Mouse (Mus musculus): Measurements from ENCODE around the gene Fcrl1. TPM values are rescaled to one million over a fixed set of nuclear protein-coding genes. Genes with fewer than 3 reads are reported as not detected.
"Not testable (repeated sequence)": the region's sequence is repeated elsewhere in the genome, so short reads cannot be mapped to it uniquely, and the experiment has no call there.

Gene Fcrl1
- polyA plus RNA-seq, 1 experiment from 2014 or later = not detected

DNA sequence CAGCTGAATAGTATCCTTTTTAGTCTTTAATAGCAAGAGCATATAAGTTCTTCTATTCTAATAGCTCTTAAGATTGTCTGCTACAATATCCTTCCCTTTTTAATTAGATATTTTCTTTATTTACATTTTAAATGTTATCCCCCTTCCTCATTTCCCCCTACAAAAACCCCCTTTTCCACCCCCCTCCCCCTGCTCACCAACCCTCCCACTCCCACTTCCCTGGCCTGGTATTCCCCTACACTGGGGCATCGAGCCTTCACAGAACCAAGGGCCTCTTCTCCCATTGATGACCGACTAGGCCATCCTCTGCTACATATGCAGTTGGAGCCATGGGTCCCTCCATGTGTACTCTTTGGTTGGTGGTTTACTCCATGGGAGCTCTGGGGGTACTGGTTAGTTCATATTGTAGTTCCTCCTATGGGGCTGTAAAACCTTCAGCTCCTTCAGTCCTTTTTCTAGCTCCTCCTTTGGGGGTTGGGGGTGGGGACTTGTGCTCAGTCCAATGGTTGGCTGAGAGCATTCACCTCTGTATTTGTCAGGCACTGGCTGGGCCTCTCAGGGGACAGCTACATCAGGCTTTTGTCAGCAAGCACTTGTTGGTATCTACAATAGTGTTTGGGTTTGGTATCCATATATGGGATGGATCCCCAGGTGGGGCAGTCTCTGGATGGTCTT lies 3.6 kb downstream of the Fcrl1 start:
- H3K9ac ChIP-seq; H3K27ac ChIP-seq (ENCODE audit: poor library complexity, severe bottlenecking); H3K27me3 ChIP-seq (replicated peaks); H3K4me3 ChIP-seq; H3K36me3 ChIP-seq; ATAC-seq (ENCODE audit: insufficient number of reproducible peaks, low FRiP score); H3K4me2 ChIP-seq; H3K9me3 ChIP-seq (replicated peaks); H3K4me1 ChIP-seq (replicated peaks): not testable (repeated sequence)
- WGBS = 87% methylated on average over 2 of the region's 2 CpGs

DNA sequence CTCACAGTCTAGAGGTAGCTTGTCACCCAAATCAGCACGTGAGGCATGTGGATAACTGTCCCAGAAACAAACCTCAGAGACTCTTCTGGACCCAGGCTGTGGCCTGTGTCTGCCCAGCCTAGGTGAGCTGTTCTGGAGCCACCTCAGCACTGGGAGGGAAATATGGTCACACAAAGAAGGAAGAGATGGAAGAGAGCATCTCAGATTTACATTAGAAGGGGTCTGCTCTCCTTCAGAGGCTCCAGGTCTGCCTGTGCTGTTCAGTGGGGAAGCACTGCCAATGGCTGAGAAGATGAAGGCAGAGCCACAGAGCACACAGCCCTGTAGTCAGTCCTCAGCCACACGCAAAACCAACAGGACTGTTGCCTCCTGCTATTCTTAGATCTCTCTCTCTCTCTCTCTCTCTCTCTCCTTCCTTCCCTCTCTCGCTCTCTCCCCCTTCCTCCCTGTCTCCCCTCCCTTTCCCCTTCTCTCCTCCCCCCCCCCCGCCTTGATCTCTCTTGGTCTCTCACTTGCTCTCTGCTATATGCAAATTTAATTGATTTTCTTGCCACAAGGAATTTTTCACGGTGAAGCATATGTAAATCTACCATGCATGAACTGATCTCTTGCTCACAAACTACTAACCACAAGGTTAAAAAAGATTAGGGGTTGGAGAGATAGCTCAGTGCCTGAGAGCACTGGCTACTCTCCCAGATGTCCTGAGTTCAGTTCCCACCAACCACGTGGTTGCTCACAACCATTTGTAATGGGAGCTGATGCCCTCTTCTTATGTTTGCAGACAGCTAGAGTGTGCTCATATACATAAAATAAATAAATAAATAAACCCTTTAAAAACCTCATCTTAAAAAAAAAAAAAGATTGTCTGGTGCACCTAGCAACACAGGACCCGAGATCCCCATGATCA lies 5.9 kb downstream of the Fcrl1 start:
- Histone ChIP-seq H3K4me2 (no peak overlapping the region), H3K27ac (ENCODE audit: poor library complexity, severe bottlenecking) (no peak overlapping the region), H3K9me3 (replicated peaks) (no peaks in the 10 kb centered on the region), H3K9ac (no peak overlapping the region), H3K4me1 (replicated peaks) (0 out of 2 replicates have a peak, but pooled peaks cover 5% of the 10 kb centered on the region), H3K36me3 (no peaks in the 10 kb centered on the region), H3K4me3 (no peak overlapping the region), H3K27me3 (replicated peaks) (0 out of 2 replicates have a peak, but pooled peaks cover 7% of the 10 kb centered on the region)
- ATAC-seq (ENCODE audit: insufficient number of reproducible peaks, low FRiP score) = no peak
- 49% methylated on average over 7 of the region's 7 CpGs for WGBS

- ATAC-seq (ENCODE audit: insufficient number of reproducible peaks, low FRiP score) = no peak
Measured at GRCm38 (mm10) chr3:87383308-87383707, 7.1 kb downstream of the Fcrl1 start.

GRCm38 (mm10) chr3:87385105-87385504 lies 8.9 kb downstream of the Fcrl1 start:
- H3K27me3 ChIP-seq (replicated peaks) = 0 out of 2 replicates have a peak, but pooled peaks cover 7% of the 10 kb centered on the region
- H3K36me3 ChIP-seq = no peaks in the 10 kb centered on the region
- 81% methylated on average over 9 of the region's 9 CpGs for WGBS

More at GRCm38 (mm10) chr3:87383308-87383707, 7.1 kb downstream of the Fcrl1 start:
- Histone ChIP-seq H3K27me3 (replicated peaks) (0 out of 2 replicates have a peak, but pooled peaks cover 7% of the 10 kb centered on the region), H3K9me3 (replicated peaks) (no peaks in the 10 kb centered on the region), H3K4me2 (no peak overlapping the region), H3K4me1 (replicated peaks) (no peaks in the 10 kb centered on the region), H3K9ac (no peak overlapping the region), H3K4me3 (no peak overlapping the region), H3K27ac (ENCODE audit: poor library complexity, severe bottlenecking) (no peak overlapping the region), H3K36me3 (no peaks in the 10 kb centered on the region)
- 90% methylated on average over 3 of the region's 3 CpGs for WGBS

GRCm38 (mm10) chr3:87390935-87391334 lies 14.7 kb downstream of the Fcrl1 start:
- H3K9me3 ChIP-seq (replicated peaks) = 0 out of 2 replicates have a peak, but pooled peaks cover 4% of the 10 kb centered on the region
- no peaks in the 10 kb centered on the region for H3K36me3 ChIP-seq
- ATAC-seq (ENCODE audit: insufficient number of reproducible peaks, low FRiP score) = no peak
- no peak overlapping the region for H3K4me3 ChIP-seq
- H3K27ac ChIP-seq (ENCODE audit: poor library complexity, severe bottlenecking) = no peak overlapping the region
- no peak overlapping the region for H3K4me2 ChIP-seq
- H3K9ac ChIP-seq = no peak overlapping the region
- no peaks in the 10 kb centered on the region for H3K27me3 ChIP-seq (replicated peaks)
- H3K4me1 ChIP-seq (replicated peaks) = peaks cover 6% of the 10 kb centered on the region
- 79% methylated on average over 1 of the region's 1 CpGs for WGBS

More at GRCm38 (mm10) chr3:87385105-87385504, 8.9 kb downstream of the Fcrl1 start:
- no peak overlapping the region for H3K4me2 ChIP-seq
- H3K27ac ChIP-seq (ENCODE audit: poor library complexity, severe bottlenecking) = no peak overlapping the region
- no peak overlapping the region for H3K4me3 ChIP-seq
- no peaks in the 10 kb centered on the region; the same call in 1 of the 2 replicates for H3K4me1 ChIP-seq (replicated peaks)
- no peak overlapping the region for H3K9ac ChIP-seq
- no peaks in the 10 kb centered on the region for H3K9me3 ChIP-seq (replicated peaks)
- ATAC-seq (ENCODE audit: insufficient number of reproducible peaks, low FRiP score) = no peak

GRCm38 (mm10) chr3:87398809-87399208 lies 22.6 kb downstream of the Fcrl1 start:
- H3K36me3 ChIP-seq = no peaks in the 10 kb centered on the region
- no peak overlapping the region for H3K9ac ChIP-seq
- no peaks in the 10 kb centered on the region for H3K27me3 ChIP-seq (replicated peaks)
- H3K4me1 ChIP-seq (replicated peaks) = no peaks in the 10 kb centered on the region
- H3K4me3 ChIP-seq = no peak overlapping the region
- WGBS = 64% methylated on average over 4 of the region's 4 CpGs
- 0 out of 2 replicates have a peak, but pooled peaks cover 6% of the 10 kb centered on the region for H3K9me3 ChIP-seq (replicated peaks)
- no peak for ATAC-seq (ENCODE audit: insufficient number of reproducible peaks, low FRiP score)
- no peak overlapping the region for H3K4me2 ChIP-seq
- no peak overlapping the region for H3K27ac ChIP-seq (ENCODE audit: poor library complexity, severe bottlenecking)

- Histone ChIP-seq H3K9me3 (replicated peaks) (0 out of 2 replicates have a peak, but pooled peaks cover 6% of the 10 kb centered on the region), H3K4me3 (no peak overlapping the region), H3K36me3 (no peaks in the 10 kb centered on the region), H3K27me3 (replicated peaks) (no peaks in the 10 kb centered on the region; the same call in 1 of the 2 replicates), H3K9ac (no peak overlapping the region), H3K4me1 (replicated peaks) (no peaks in the 10 kb centered on the region), H3K4me2 (no peak overlapping the region), H3K27ac (ENCODE audit: poor library complexity, severe bottlenecking) (no peak overlapping the region)
- ATAC-seq (ENCODE audit: insufficient number of reproducible peaks, low FRiP score) = no peak
- WGBS = 77% methylated on average over 4 of the region's 4 CpGs
Measured at GRCm38 (mm10) chr3:87399906-87400305, 23.7 kb downstream of the Fcrl1 start.

DNA sequence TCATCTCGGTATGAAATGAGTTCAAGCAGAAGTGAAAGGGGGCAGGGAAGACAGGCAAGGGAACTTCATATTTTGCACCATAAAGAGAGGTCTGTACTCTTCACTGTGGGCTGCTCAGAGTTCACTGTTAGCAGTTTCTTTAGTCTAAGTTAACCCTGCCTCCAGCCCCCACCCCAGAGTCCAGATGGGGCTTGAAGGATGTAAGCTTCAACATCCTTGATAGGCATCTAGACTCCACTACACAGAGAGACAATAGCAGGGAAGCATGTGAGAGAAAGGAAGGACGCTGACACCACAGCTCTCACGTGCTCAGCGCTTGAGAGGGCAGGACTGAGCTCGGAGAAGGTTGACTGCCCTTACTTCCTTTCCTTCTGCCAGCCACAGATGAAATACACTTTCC lies 25.1 kb downstream of the Fcrl1 start:
- no peaks in the 10 kb centered on the region for H3K4me1 ChIP-seq (replicated peaks)
- no peaks in the 10 kb centered on the region for H3K9me3 ChIP-seq (replicated peaks)
- H3K27me3 ChIP-seq (replicated peaks) = no peaks in the 10 kb centered on the region; the same call in 1 of the 2 replicates
- H3K27ac ChIP-seq (ENCODE audit: poor library complexity, severe bottlenecking) = no peak overlapping the region
- 48% methylated on average over 5 of the region's 5 CpGs for WGBS
- H3K4me3 ChIP-seq = no peak overlapping the region
- no peak for ATAC-seq (ENCODE audit: insufficient number of reproducible peaks, low FRiP score)
- H3K4me2 ChIP-seq = no peak overlapping the region
- no peaks in the 10 kb centered on the region for H3K36me3 ChIP-seq
- H3K9ac ChIP-seq = no peak overlapping the region

DNA sequence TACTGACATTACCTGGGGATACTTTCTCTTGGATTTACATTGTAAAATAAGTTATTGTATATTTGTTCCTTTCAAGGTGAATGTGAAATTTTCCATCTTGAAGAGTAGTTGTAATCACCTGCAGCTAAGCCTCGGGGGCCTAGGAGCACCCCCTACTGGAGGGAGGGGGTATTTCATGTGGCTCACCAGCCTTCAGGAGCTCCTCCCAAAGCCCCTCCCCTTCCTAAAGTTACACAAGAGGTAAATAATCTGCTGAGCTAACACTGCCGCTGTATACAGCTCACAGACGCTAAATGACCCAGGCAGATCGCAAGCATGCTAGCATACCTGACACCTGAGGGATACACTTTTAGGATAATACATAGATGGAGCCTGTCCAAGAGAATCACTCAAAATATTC lies 32.0 kb downstream of the Fcrl1 start:
- Histone ChIP-seq H3K36me3 (no peaks in the 10 kb centered on the region), H3K27me3 (replicated peaks) (peaks cover 3% of the 10 kb centered on the region), H3K4me2 (no peak overlapping the region), H3K27ac (ENCODE audit: poor library complexity, severe bottlenecking) (no peak overlapping the region), H3K4me1 (replicated peaks) (no peaks in the 10 kb centered on the region), H3K9me3 (replicated peaks) (no peaks in the 10 kb centered on the region), H3K9ac (no peak overlapping the region), H3K4me3 (no peak overlapping the region)
- ATAC-seq (ENCODE audit: insufficient number of reproducible peaks, low FRiP score) = no peak
- 17% methylated on average over 4 of the region's 4 CpGs for WGBS

GRCm38 (mm10) chr3:87409196-87409935 lies 33.2 kb downstream of the Fcrl1 start:
- Histone ChIP-seq H3K4me3 (no peak overlapping the region), H3K4me2 (no peak overlapping the region), H3K9me3 (replicated peaks) (no peaks in the 10 kb centered on the region), H3K36me3 (no peaks in the 10 kb centered on the region), H3K9ac (no peak overlapping the region), H3K27me3 (replicated peaks) (peaks cover 3% of the 10 kb centered on the region), H3K4me1 (replicated peaks) (no peaks in the 10 kb centered on the region), H3K27ac (ENCODE audit: poor library complexity, severe bottlenecking) (no peak overlapping the region)
- WGBS = 73% methylated on average over 4 of the region's 4 CpGs
- ATAC-seq (ENCODE audit: insufficient number of reproducible peaks, low FRiP score) = no peak

Measured in heart, embryonic 12.5 days (tissue).